Comparison of ENCODE assay signal across 19 mouse cellular contexts in the genomic region with DNA sequence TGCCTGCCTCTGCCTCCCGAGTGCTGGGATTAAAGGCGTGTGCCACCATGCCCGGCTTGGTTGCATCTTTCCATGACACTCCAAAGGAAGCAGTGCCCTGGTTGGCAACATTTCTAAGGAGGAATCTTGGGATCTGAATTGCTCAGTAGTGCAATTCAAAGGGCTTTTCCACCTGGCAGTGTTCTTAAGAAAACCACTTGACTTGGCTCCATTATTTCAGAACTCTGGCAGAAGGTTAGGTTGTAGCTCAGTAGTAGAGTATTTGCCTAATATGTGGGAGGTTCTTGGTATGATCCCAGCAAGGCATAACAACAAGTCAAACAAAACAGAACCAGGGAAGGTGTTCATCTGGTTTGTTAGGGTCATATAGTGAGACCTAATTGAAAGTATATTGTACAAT. TPM values are rescaled to one million over a fixed set of nuclear protein-coding genes. Genes with fewer than 3 reads are reported as not detected.
DNase-seq lines count a peak whose midpoint lies in the region; ATAC-seq and TF ChIP-seq lines count a peak whose summit lies in the region.
"Had no signal": no experiment of that assay in that cellular context is flagged by ENCODE, and none has a peak within 500 bp of the region (broad histone marks: within the 10 kb centered on the region; RNA-seq: fewer than 3 reads in every experiment).

No protein-coding gene starts in this region.

- no peak overlapping the region for H3K27ac ChIP-seq in lung, postnatal 0 days (ENCODE audit: low read length)
- no peak overlapping the region for H3K27ac ChIP-seq in intestine, postnatal 0 days (ENCODE audit: low read depth, low read length)
- H3K27ac ChIP-seq: embryonic facial prominence, embryonic 10.5 days; forebrain, embryonic 10.5 days; gastrocnemius, adult 2 months; heart, embryonic 13.5 days had no signal

- ATAC-seq in lung, postnatal 0 days = peak; percentile 37
- ATAC-seq in intestine, postnatal 0 days = no peak
- ATAC-seq: forebrain, embryonic 14.5 days; hindbrain, embryonic 16.5 days had no signal

- no peaks in the 10 kb centered on the region for H3K36me3 ChIP-seq in lung, postnatal 0 days (ENCODE audit: insufficient read depth, low read length)
- no peaks in the 10 kb centered on the region for H3K36me3 ChIP-seq in intestine, postnatal 0 days (ENCODE audit: control insufficient read depth, insufficient read depth)
- H3K36me3 ChIP-seq: embryonic facial prominence, embryonic 10.5 days; forebrain, embryonic 10.5 days; heart, embryonic 13.5 days had no signal

- TF ChIP-seq EP300 in lung, postnatal 0 days (IDR thresholded peaks at IDR 0.05) = no peak

- no peak for TF ChIP-seq POLR2A in lung, adult 2 months (IDR thresholded peaks at IDR 0.05; ENCODE audit: borderline replicate concordance, extremely low read depth, low read depth, low read length)

- peaks cover 2% of the 10 kb centered on the region for H3K4me1 ChIP-seq in lung, adult 2 months (ENCODE audit: control insufficient read depth, insufficient read depth, low read length)
- H3K4me1 ChIP-seq in lung, postnatal 0 days (ENCODE audit: insufficient read depth, low read depth, low read length) = no peaks in the 10 kb centered on the region
- no peaks in the 10 kb centered on the region for H3K4me1 ChIP-seq in intestine, postnatal 0 days (replicated peaks; ENCODE audit: control insufficient read depth, insufficient read depth, low read length)
- H3K4me1 ChIP-seq: forebrain, embryonic 10.5 days; heart, embryonic 13.5 days had no signal

- no peak overlapping the region for H3K4me3 ChIP-seq in lung, adult 2 months (replicated peaks; ENCODE audit: extremely low read depth, low read depth, low read length)
- H3K4me3 ChIP-seq in lung, postnatal 0 days (ENCODE audit: low read depth, low read length) = no peak overlapping the region
- no peak overlapping the region for H3K4me3 ChIP-seq in intestine, postnatal 0 days (ENCODE audit: low read depth, low read length)
- H3K4me3 ChIP-seq: embryonic facial prominence, embryonic 10.5 days; forebrain, embryonic 10.5 days; gastrocnemius, adult 2 months; heart, embryonic 13.5 days had no signal

- DNase-seq in adrenal gland, postnatal 14 days = peak; percentile 31
- no peak for DNase-seq in adrenal gland, adult 2 months
- peak; percentile 23 for DNase-seq in lung, adult 2 months
- no peak for DNase-seq in lung, postnatal 14 days
- peak; percentile 37 for DNase-seq in lung, postnatal 0 days (ENCODE audit: low spot score)
- DNase-seq in layer of hippocampus, postnatal 14 days (ENCODE audit: low spot score in 2 of 2) = no peak
- DNase-seq: cerebellum, adult 11-12 months; cerebellum, adult 9-10 months; gastrocnemius, adult 2 months; gastrocnemius, postnatal 25 days; heart, adult 11 months; heart, postnatal 36 days had no signal

- no peak overlapping the region for H3K4me2 ChIP-seq in lung, postnatal 0 days (replicated peaks; ENCODE audit: low read depth, low read length)
- no peak overlapping the region for H3K4me2 ChIP-seq in intestine, postnatal 0 days (replicated peaks; ENCODE audit: low read depth)
- H3K4me2 ChIP-seq: heart, embryonic 13.5 days had no signal

- 68% methylated on average over 3 of the region's 3 CpGs for WGBS in lung, adult 2 months
- WGBS in lung, postnatal 0 days = 67% methylated on average over 3 of the region's 3 CpGs
- 94% methylated on average over 3 of the region's 3 CpGs for WGBS in intestine, postnatal 0 days

- TF ChIP-seq CTCF in lung, adult 2 months (IDR thresholded peaks at IDR 0.05; ENCODE audit: insufficient read depth, low read length) = no peak
- TF ChIP-seq CTCF in lung, postnatal 0 days (IDR thresholded peaks at IDR 0.05) = no peak
- TF ChIP-seq CTCF in intestine, postnatal 0 days (IDR thresholded peaks at IDR 0.05; ENCODE audit: low read depth) = no peak

- H3K27me3 ChIP-seq in lung, postnatal 0 days (replicated peaks; ENCODE audit: insufficient read depth, low read length) = no peaks in the 10 kb centered on the region
- no peaks in the 10 kb centered on the region for H3K27me3 ChIP-seq in intestine, postnatal 0 days (replicated peaks; ENCODE audit: control insufficient read depth, insufficient read depth, low read length)
- H3K27me3 ChIP-seq: heart, embryonic 13.5 days had no signal

- H3K9ac ChIP-seq in lung, postnatal 0 days (replicated peaks; ENCODE audit: low read depth) = no peak overlapping the region
- H3K9ac ChIP-seq in intestine, postnatal 0 days (ENCODE audit: low read depth, low read length) = no peak overlapping the region
- H3K9ac ChIP-seq: heart, embryonic 13.5 days had no signal

- no peaks in the 10 kb centered on the region for H3K9me3 ChIP-seq in lung, postnatal 0 days (ENCODE audit: low read length)
- no peaks in the 10 kb centered on the region for H3K9me3 ChIP-seq in intestine, postnatal 0 days (ENCODE audit: control insufficient read depth)
- H3K9me3 ChIP-seq: embryonic facial prominence, embryonic 10.5 days; forebrain, embryonic 10.5 days; heart, embryonic 13.5 days had no signal

RNA-seq across cellular contexts. Expression of a gene that starts 25.4 kb away (rescaled TPM):
- total RNA-seq in adrenal gland, postnatal 14 days (2021) = 44.3 and 56.0 TPM in 2 replicates
- 100 to 1,000 TPM in 1 of 2 experiments, 10 to 100 TPM in 1; 51.3 to 131 TPM for total RNA-seq in adrenal gland, adult 2 months (2021)
- polyA plus RNA-seq in adrenal gland, adult 2 months (2012; rRNA removed) = 8.9 and 16.5 TPM in 2 replicates
- 5.4 and 5.6 TPM in 2 replicates for polyA plus RNA-seq in lung, adult 2 months (2012; rRNA removed)
- 2.8 and 3.3 TPM in 2 replicates for polyA plus RNA-seq in lung, postnatal 0 days (2015; fragmentation: Nextera tagmentation; extraction: Ambion mirVana)
- total RNA-seq in layer of hippocampus, postnatal 14 days (2021) = 10 to 100 TPM; 29.3 to 40.4 TPM
- polyA plus RNA-seq in intestine, postnatal 0 days (2015; fragmentation: Nextera tagmentation; extraction: Ambion mirVana) = 5.8 and 7.0 TPM in 2 replicates
- total RNA-seq: MEL had no signal

Comparison
In these comparisons a context has a peak if more than half of its experiments do, and no peak if none do; other contexts are left out.
1. DNase-seq: peak in adrenal gland, postnatal 14 days (single experiment), lung, adult 2 months (single experiment) and lung, postnatal 0 days (single experiment); none in adrenal gland, adult 2 months (single experiment), lung, postnatal 14 days (single experiment) and layer of hippocampus, postnatal 14 days (0 of 2).